Mouse (Mus musculus) limb, embryonic 14.5 days (tissue): ENCODE data around the gene Cilp2. TPM values are rescaled to one million over a fixed set of nuclear protein-coding genes. Genes with fewer than 3 reads are reported as not detected.

Experiments used
- ATAC-seq: fragments of 200-750 bp; cut with Nextera tagmentation; 2 replicates; pipeline ENCODE4 v1.8.0; 2017; ENCODE audit warnings: low read depth, moderate number of reproducible peaks, moderate TSS enrichment; ENCODE audit not compliant: low FRiP score
- DNase-seq: peaks from one replicate; pipeline ENCODE4 v3.0.0-alpha.2; 2015; ENCODE audit warnings: low spot score
- H3K27ac ChIP-seq: fragments of 300-500 bp; sonication (generic); replicated peaks from 2 replicates; pipeline ENCODE4 v1.5.1; 2014; ENCODE audit warnings: low read depth, mild to moderate bottlenecking, low read length, moderate library complexity, mixed read lengths
- H3K27me3 ChIP-seq: fragments of 300-500 bp; sonication (generic); 2 replicates; pipeline ENCODE4 v1.6.1; 2014; ENCODE audit warnings: low read length, mixed read lengths; ENCODE audit not compliant: control insufficient read depth, insufficient read depth
- H3K36me3 ChIP-seq: fragments of 300-500 bp; sonication (generic); 2 replicates; pipeline ENCODE4 v1.6.1; 2014; ENCODE audit warnings: mild to moderate bottlenecking, low read length, moderate library complexity, mixed read lengths; ENCODE audit not compliant: control insufficient read depth, insufficient read depth
- H3K4me1 ChIP-seq: fragments of 300-500 bp; sonication (generic); 2 replicates; pipeline ENCODE4 v1.6.1; 2014; ENCODE audit warnings: antibody characterized with exemption, low read length, mixed read lengths; ENCODE audit not compliant: control insufficient read depth, insufficient read depth
- H3K4me2 ChIP-seq: fragments of 300-500 bp; sonication (generic); replicated peaks from 2 replicates; pipeline ENCODE4 v1.6.1; 2014; ENCODE audit warnings: low read depth, mild to moderate bottlenecking, low read length, moderate library complexity; ENCODE audit not compliant: severe bottlenecking
- H3K4me3 ChIP-seq: fragments of 300-500 bp; sonication (generic); replicated peaks from 2 replicates; pipeline ENCODE4 v1.5.1; 2014; ENCODE audit warnings: low read length
- H3K9ac ChIP-seq: fragments of 300-500 bp; sonication (generic); 2 replicates; pipeline ENCODE4 v1.6.1; 2014; ENCODE audit warnings: mild to moderate bottlenecking, low read depth, low read length, moderate library complexity; ENCODE audit not compliant: severe bottlenecking
- H3K9me3 ChIP-seq: fragments of 300-500 bp; sonication (generic); 2 replicates; pipeline ENCODE4 v1.6.1; 2016; ENCODE audit warnings: low read length; ENCODE audit not compliant: control insufficient read depth
- POLR2A ChIP-seq: fragments of 200-500 bp; IDR thresholded peaks from 2 replicates; pipeline ENCODE4 v1.8.0; 2012; ENCODE audit warnings: inconsistent platforms, mild to moderate bottlenecking, moderate library complexity, borderline replicate concordance; ENCODE audit not compliant: insufficient read depth, insufficient read length; ENCODE audit errors: extremely low read depth
- WGBS: fragments of 180-500 bp; shearing (Covaris S2); extraction: QIAGEN DNeasy Blood & Tissue Kit; methylation state at CpG from one replicate; pipeline ENCODE4 v1.1.7; 2014; 5-methylcytosine and 5-hydroxymethylcytosine counted together
- polyA plus RNA-seq, 2 experiments: library from polyadenylated mRNA; depleted of rRNA in 1 of 2; stranded (reverse) in 1 of 2; unstranded in 1 of 2; fragments of >200 nt; fragmentation: Nextera tagmentation in 1 of 2; extraction: Ambion mirVana in 1 of 2; gene quantifications; 2 replicates each; pipeline versions ENCODE4 v1.2.1 to v1.2.3; 2012 to 2014

The Cilp2 gene
- polyA plus RNA-seq, 2 experiments: 1.5 to 2.6 TPM

DNA sequence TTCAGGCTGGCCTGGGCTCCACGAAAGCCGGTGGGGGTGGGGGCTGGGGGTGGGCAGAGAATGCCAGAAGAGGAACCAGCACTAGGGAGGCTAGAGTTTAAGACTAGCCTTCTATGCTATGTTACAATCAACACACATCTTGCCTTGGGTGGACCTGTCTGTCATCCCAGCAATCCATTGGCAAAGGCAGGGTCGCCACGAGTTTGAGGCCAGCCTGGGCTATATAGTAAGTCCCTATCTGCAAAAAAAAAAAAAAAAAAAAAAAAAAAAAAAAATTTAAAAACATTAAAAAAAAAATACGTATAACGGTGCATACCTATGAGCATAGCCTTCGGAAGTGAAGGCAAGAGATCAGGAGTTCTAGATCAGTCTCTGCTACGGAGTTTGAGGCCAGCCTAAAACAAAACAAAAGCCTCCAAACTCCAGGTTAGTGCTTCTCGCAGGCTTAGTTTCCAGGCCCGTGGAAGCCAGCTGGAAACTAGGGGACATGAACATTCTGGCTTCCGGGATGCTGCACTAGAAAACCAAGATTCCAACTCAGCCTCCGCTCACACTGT lies 13.5 kb upstream of the Cilp2 start:
- ATAC-seq: no peak
- WGBS: 17% methylated on average over 12 of the region's 12 CpGs

DNA sequence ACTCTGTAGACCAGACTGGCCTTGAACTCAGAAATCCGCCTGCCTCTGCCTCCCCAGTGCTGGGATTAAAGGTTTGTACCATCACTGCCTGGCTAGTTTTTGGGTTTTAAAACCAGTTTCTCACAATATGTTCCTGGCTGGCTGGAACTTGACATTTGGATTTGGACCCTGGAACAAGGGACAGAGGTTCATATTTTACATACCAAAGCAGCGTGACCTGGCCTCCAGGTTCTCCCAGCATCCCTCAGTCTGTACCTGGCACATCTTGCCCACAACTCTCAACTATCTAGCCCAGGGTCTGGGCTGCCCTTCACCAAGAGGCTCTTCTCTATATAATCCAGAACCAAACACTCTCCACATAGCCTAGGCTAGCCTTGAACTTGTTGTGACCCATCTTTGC lies 12.4 kb upstream of the Cilp2 start:
- Histone ChIP-seq H3K9me3 (no peaks in the 10 kb centered on the region), H3K36me3 (no peaks in the 10 kb centered on the region; the same call in none of the 2 replicates), H3K4me3 (no peak overlapping the region), H3K4me2 (no peak overlapping the region), H3K4me1 (peaks cover 17% of the 10 kb centered on the region), H3K9ac (no peak overlapping the region), H3K27ac (no peak overlapping the region), H3K27me3 (no peaks in the 10 kb centered on the region)
- no peak for ATAC-seq
- DNase-seq: no peak
- TF ChIP-seq POLR2A: no peak
- 98% methylated on average over 2 of the region's 2 CpGs for WGBS

More for the DNA sequence above, 13.5 kb upstream of the Cilp2 start:
- Histone ChIP-seq H3K27ac (peak overlapping the region; percentile 84), H3K9ac (peak overlapping the region; percentile 81), H3K4me2 (peak overlapping the region; percentile 93), H3K27me3 (no peaks in the 10 kb centered on the region), H3K36me3 (no peaks in the 10 kb centered on the region; the same call in none of the 2 replicates), H3K9me3 (no peaks in the 10 kb centered on the region), H3K4me1 (peaks cover 17% of the 10 kb centered on the region), H3K4me3 (peak overlapping the region; percentile 73)
- TF ChIP-seq POLR2A: no peak
- DNase-seq: no peak

DNA sequence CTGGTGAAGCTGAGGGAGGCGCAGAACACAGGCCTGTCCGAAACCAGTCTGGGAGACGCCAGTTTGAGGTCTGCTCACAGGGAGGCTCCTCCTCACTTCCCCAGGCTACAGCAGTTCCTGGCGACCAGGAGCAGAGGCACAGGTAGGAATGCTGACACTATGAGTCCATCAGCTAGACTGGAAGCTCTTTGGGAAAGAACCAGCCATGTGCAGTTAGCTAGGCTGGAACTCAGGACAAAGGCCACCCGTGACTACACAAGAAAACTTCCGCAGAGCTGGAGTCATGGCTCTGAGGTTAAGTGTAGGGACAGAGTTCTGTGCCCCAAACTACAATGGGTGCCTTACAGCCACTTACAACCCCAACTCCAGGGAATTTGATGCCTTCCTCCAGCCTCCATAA lies 10.4 kb upstream of the Cilp2 start:
- WGBS: 89% methylated on average over 6 of the region's 6 CpGs
- H3K9me3 ChIP-seq: no peaks in the 10 kb centered on the region
- DNase-seq (no peak), ATAC-seq (no peak)
- no peak overlapping the region for H3K9ac ChIP-seq
- no peaks in the 10 kb centered on the region for H3K27me3 ChIP-seq
- peaks cover 12% of the 10 kb centered on the region for H3K4me1 ChIP-seq
- no peak for TF ChIP-seq POLR2A
- no peak overlapping the region for H3K4me3 ChIP-seq
- H3K27ac ChIP-seq: no peak overlapping the region
- peaks cover 18% of the 10 kb centered on the region for H3K36me3 ChIP-seq
- no peak overlapping the region for H3K4me2 ChIP-seq

DNA sequence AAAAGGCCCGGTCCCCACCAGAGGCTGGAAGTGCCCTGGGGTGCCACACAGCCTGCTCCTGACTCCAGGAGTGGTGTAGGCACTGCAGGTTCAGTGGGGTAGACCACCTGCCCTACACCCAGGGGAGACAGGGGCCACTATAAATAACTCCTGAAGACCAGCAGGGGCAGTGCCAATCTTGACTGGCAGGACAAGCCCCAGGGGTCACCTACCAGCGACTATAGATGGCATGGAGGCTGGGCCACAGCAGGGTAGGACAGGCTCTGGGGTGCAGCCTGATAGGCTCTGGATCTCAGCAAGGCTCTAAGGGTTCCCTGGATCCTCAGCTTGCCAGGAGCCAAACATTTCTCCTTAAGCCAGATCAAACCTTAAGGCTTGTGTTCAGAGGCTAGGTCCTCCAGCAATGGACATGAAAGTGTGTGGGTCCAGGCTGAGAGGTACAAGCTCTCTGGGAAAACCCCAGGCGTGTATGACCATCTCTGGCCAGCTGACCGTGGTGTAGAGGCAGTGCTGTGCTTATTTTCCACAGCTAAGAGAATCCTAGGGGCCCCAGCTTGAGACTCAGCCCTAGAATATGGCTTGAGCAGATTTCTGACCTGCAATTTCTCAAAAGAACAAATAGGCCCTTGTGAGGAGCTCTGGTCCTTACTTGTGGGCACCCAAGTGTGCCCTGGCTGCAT lies 8.4 kb upstream of the Cilp2 start:
- Histone ChIP-seq H3K4me1 (peaks cover 12% of the 10 kb centered on the region), H3K9me3 (no peaks in the 10 kb centered on the region), H3K27ac (no peak overlapping the region), H3K4me3 (no peak overlapping the region), H3K36me3 (peaks cover 24% of the 10 kb centered on the region), H3K27me3 (peaks cover under 1% of the 10 kb centered on the region; the same call in 1 of the 2 replicates), H3K4me2 (no peak overlapping the region), H3K9ac (no peak overlapping the region)
- DNase-seq (no peak), ATAC-seq (no peak)
- WGBS: 82% methylated on average over 4 of the region's 4 CpGs
- no peak for TF ChIP-seq POLR2A

DNA sequence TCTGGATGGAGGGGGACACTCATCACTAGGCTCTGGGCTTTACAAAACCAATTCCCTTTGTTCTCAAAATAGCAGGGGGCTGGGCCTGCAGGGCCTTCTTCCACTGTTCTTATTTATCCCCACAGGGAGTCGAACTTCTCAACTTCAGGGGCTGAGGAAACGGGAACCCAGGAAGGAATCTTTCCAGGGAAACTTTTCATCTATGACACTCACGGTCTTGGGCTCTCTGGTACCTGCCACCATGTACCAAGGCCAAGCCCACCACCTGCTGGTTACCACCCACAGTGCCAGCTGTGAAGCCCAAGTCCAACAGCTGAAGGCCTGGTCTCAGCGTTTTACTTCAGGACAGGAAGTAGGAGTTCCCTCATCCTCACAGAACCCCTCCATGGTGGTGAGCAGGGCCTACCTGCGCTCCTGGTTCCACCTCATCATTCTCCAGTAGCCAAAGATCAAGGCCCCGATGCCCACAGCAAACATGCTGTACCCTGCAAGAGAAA lies 7.4 kb upstream of the Cilp2 start:
- TF ChIP-seq POLR2A: no peak
- ATAC-seq: no peak
- Histone ChIP-seq H3K27me3 (peaks cover 11% of the 10 kb centered on the region), H3K27ac (no peak overlapping the region), H3K4me1 (peaks cover 3% of the 10 kb centered on the region; the same call in 1 of the 2 replicates), H3K4me2 (no peak overlapping the region), H3K9ac (no peak overlapping the region), H3K9me3 (no peaks in the 10 kb centered on the region), H3K36me3 (peaks cover 24% of the 10 kb centered on the region), H3K4me3 (no peak overlapping the region)
- no peak for DNase-seq
- 71% methylated on average over 6 of the region's 6 CpGs for WGBS
